Mouse (Mus musculus) mouse trophoblast stem cell (cell line): Measurements from ENCODE around the gene Ubqlnl.

Experiments
- in situ Hi-C, 2 experiments: fragments of 300-500 bp; cut with MseI, MboI; formaldehyde crosslinking; loops; 2 replicates in 1 of 2; 3 replicates in 1 of 2; pipeline ENCODE4 v1.15.1; 2025

Ubqlnl gene

GRCm38 (mm10) chr7:104150456-104150855 is at the start of gene Ubqlnl:
Gene Ubqlnl (minus strand): TSS chr7:104150556.
- in situ Hi-C loops: no loop called here

GRCm38 (mm10) chr7:104199822-104200221 is 49.5 kb upstream of the Ubqlnl start:
- in situ Hi-C loops: no loop called here

- in situ Hi-C loops: no loop called here
Observed at GRCm38 (mm10) chr7:104195885-104196284, 45.5 kb upstream of the Ubqlnl start, which contains the start of gene Olfr649. Gene Olfr649 (minus strand): TSS chr7:104195985.

GRCm38 (mm10) chr7:104191275-104191674 is 40.9 kb upstream of the Ubqlnl start:
- in situ Hi-C loops: no loop called here

GRCm38 (mm10) chr7:104183292-104183691 is 32.9 kb upstream of the Ubqlnl start, which contains the start of gene Olfr648:
Gene Olfr648 (minus strand): TSS chr7:104183392.
- in situ Hi-C loops: no loop called here

GRCm38 (mm10) chr7:104179074-104179473 is 28.7 kb upstream of the Ubqlnl start:
- in situ Hi-C loops: no loop called here

GRCm38 (mm10) chr7:104178422-104179054 is 28.2 kb upstream of the Ubqlnl start:
- in situ Hi-C loops: no loop called here

GRCm38 (mm10) chr7:104175085-104175484 is 24.7 kb upstream of the Ubqlnl start:
- in situ Hi-C loops: no loop called here

GRCm38 (mm10) chr7:104169634-104170204 is 19.4 kb upstream of the Ubqlnl start:
- in situ Hi-C loops: no loop called here

GRCm38 (mm10) chr7:104167105-104167504 is 16.7 kb upstream of the Ubqlnl start:
- in situ Hi-C loops: no loop called here

GRCm38 (mm10) chr7:104143179-104143578 is 7.2 kb downstream of the Ubqlnl start, which contains the start of gene Ubqln3:
Gene Ubqln3 (minus strand): TSS chr7:104143279.
- in situ Hi-C loops: no loop called here

GRCm38 (mm10) chr7:104137305-104137704 is 13.1 kb downstream of the Ubqlnl start, which contains the start of gene Olfr643:
Gene Olfr643 (minus strand): TSS chr7:104137405.
- in situ Hi-C loops: no loop called here

- in situ Hi-C loops: no loop called here
Observed at GRCm38 (mm10) chr7:104129726-104130125, 20.6 kb downstream of the Ubqlnl start, which contains the start of gene Ubqln5. Gene Ubqln5 (minus strand): TSS chr7:104129826.

- in situ Hi-C loops: no loop called here
Observed at GRCm38 (mm10) chr7:104104757-104104972, 45.7 kb downstream of the Ubqlnl start, which contains the start of gene Olfr646. Gene Olfr646 (plus strand): TSS chr7:104104873.

GRCm38 (mm10) chr7:104103913-104104756 is 46.2 kb downstream of the Ubqlnl start:
- in situ Hi-C loops: no loop called here
